Mouse (Mus musculus) T-helper 17 cell (primary cell): ENCODE measurements around the gene Auts2.

Experiments
- in situ Hi-C, 2 experiments: fragments of 300-600 bp; cut with MboI, MseI; formaldehyde crosslinking; loops; 1 replicate in 1 of 2; 2 replicates in 1 of 2; pipeline ENCODE4 v1.15.1; 2025; ENCODE audit warnings: high pct_unique_total_duplicates in 2 of 2

Gene Auts2

GRCm38 (mm10) chr5:132102426-132102825 lies 440.7 kb downstream of the Auts2 start:
- in situ Hi-C loops, result loop anchor here in 1 of 2 experiments (10.0 kb wide), 1 partner anchor 1892 kb away; no protein-coding TSS in a partner anchor

- in situ Hi-C loops, result no loop called here
These were observed 444.7 kb downstream of the Auts2 start for GRCm38 (mm10) chr5:132098461-132098860.

- in situ Hi-C loops, result no loop called here
These were observed 450.4 kb downstream of the Auts2 start for GRCm38 (mm10) chr5:132092721-132093120.

GRCm38 (mm10) chr5:132089496-132090250 lies 453.5 kb downstream of the Auts2 start:
- in situ Hi-C loops, result no loop called here

- in situ Hi-C loops, result no loop called here
These were observed 454.6 kb downstream of the Auts2 start for GRCm38 (mm10) chr5:132088585-132088984.

GRCm38 (mm10) chr5:132083753-132084326 lies 459.3 kb downstream of the Auts2 start:
- in situ Hi-C loops, result no loop called here

- in situ Hi-C loops, result no loop called here
These were observed 467.2 kb downstream of the Auts2 start for GRCm38 (mm10) chr5:132075942-132076341.

- in situ Hi-C loops, result no loop called here
These were observed 468.3 kb downstream of the Auts2 start for GRCm38 (mm10) chr5:132074724-132075374.

GRCm38 (mm10) chr5:132074360-132074723 lies 468.8 kb downstream of the Auts2 start:
- in situ Hi-C loops, result no loop called here

GRCm38 (mm10) chr5:132073677-132074359 lies 469.3 kb downstream of the Auts2 start:
- in situ Hi-C loops, result no loop called here

GRCm38 (mm10) chr5:132072356-132072755 lies 470.8 kb downstream of the Auts2 start:
- in situ Hi-C loops, result no loop called here

GRCm38 (mm10) chr5:132067750-132068739 lies 475.1 kb downstream of the Auts2 start:
- in situ Hi-C loops, result no loop called here

- in situ Hi-C loops, result no loop called here
These were observed 483.0 kb downstream of the Auts2 start for GRCm38 (mm10) chr5:132060116-132060515.

- in situ Hi-C loops, result loop anchor here in 1 of 2 experiments (10.0 kb wide), 1 partner anchor 1042 kb away; no protein-coding TSS in a partner anchor
These were observed 490.5 kb downstream of the Auts2 start for GRCm38 (mm10) chr5:132052637-132053036.

GRCm38 (mm10) chr5:132039584-132039983 lies 503.6 kb downstream of the Auts2 start:
- in situ Hi-C loops, result no loop called here

- in situ Hi-C loops, result no loop called here
These were observed 509.4 kb downstream of the Auts2 start for GRCm38 (mm10) chr5:132033491-132034350.

- in situ Hi-C loops, result no loop called here
These were observed 512.1 kb downstream of the Auts2 start for GRCm38 (mm10) chr5:132030941-132031531.

- in situ Hi-C loops, result no loop called here
These were observed 513.5 kb downstream of the Auts2 start for GRCm38 (mm10) chr5:132029638-132030037.

- in situ Hi-C loops, result no loop called here
These were observed 514.1 kb downstream of the Auts2 start for GRCm38 (mm10) chr5:132029038-132029437.
